Comparison of ENCODE assay signal across 26 mouse cellular contexts in genomic region chr1:53751144-53751543, GRCm38 (mm10). TPM values are rescaled to one million over a fixed set of nuclear protein-coding genes. Genes with fewer than 3 reads are reported as not detected.
"Had no signal": no experiment of that assay in that cellular context is flagged by ENCODE, and none has a peak within 500 bp of the region (broad histone marks: within the 10 kb centered on the region; RNA-seq: fewer than 3 reads in every experiment).

No protein-coding gene starts in this region.

- H3K4me2 ChIP-seq: heart, embryonic 11.5 days; heart, embryonic 13.5 days; heart, embryonic 15.5 days; hindbrain, embryonic 12.5 days; hindbrain, embryonic 14.5 days; intestine, embryonic 15.5 days; limb, embryonic 12.5 days; liver, embryonic 11.5 days had no signal

- H3K9me3 ChIP-seq: heart, embryonic 13.5 days; heart, embryonic 15.5 days; hindbrain, embryonic 12.5 days; intestine, embryonic 15.5 days; limb, embryonic 10.5 days; limb, embryonic 12.5 days had no signal

- H3K4me3 ChIP-seq: gastrocnemius, adult 2 months; heart, adult 2 months; heart, embryonic 13.5 days; heart, embryonic 15.5 days; hindbrain, embryonic 12.5 days; intestine, embryonic 15.5 days; layer of hippocampus, adult 2 months; left cerebral cortex, adult 2 months; limb, embryonic 10.5 days; limb, embryonic 12.5 days had no signal

- H3K4me1 ChIP-seq: heart, embryonic 13.5 days; heart, embryonic 15.5 days; hindbrain, embryonic 12.5 days; intestine, embryonic 15.5 days; limb, embryonic 10.5 days had no signal

- DNase-seq: gastrocnemius, adult 2 months; gastrocnemius, postnatal 10 days; gastrocnemius, postnatal 25 days; heart, adult 2 months; heart, postnatal 14 days; heart, postnatal 36 days; kidney, adult 18-20 months; kidney, adult 8-10 months; kidney, postnatal 10 days; kidney, postnatal 25 days; kidney, postnatal 4 days; liver had no signal

- H3K36me3 ChIP-seq: heart, embryonic 15.5 days; hindbrain, embryonic 12.5 days; intestine, embryonic 15.5 days; limb, embryonic 10.5 days; limb, embryonic 12.5 days had no signal

- H3K27me3 ChIP-seq: heart, embryonic 13.5 days; heart, embryonic 15.5 days; hindbrain, embryonic 12.5 days; intestine, embryonic 15.5 days; limb, embryonic 12.5 days had no signal

RNA-seq across cellular contexts. Expression of gene Dnah7a, which starts 44.6 kb away (rescaled TPM):
- total RNA-seq: gastrocnemius, adult 2 months; gastrocnemius, postnatal 25 days; granulocyte monocyte progenitor cell, adult 5-6 weeks; hematopoietic stem cell, adult 5-6 weeks had no signal
- polyA plus RNA-seq: liver, embryonic 14.5 days had no signal
